Mouse (Mus musculus) hindbrain, embryonic 13.5 days (tissue): Measurements from ENCODE around the gene Khdc1a. TPM values are rescaled to one million over a fixed set of nuclear protein-coding genes. Genes with fewer than 3 reads are reported as not detected.
"Not testable (repeated sequence)": the region's sequence is repeated elsewhere in the genome, so short reads cannot be mapped to it uniquely, and the experiment has no call there.

Experiments used
- ATAC-seq: fragments of 200-750 bp; cut with Nextera tagmentation; 2 replicates; pipeline ENCODE4 v1.8.0; 2017; ENCODE audit warnings: moderate TSS enrichment; ENCODE audit not compliant: low FRiP score
- H3K27ac ChIP-seq: fragments of 300-500 bp; sonication (generic); 2 replicates; pipeline ENCODE4 v1.5.1; 2015; ENCODE audit warnings: inconsistent platforms, mild to moderate bottlenecking, moderate library complexity
- H3K27me3 ChIP-seq: fragments of 300-500 bp; sonication (generic); 2 replicates; pipeline ENCODE4 v1.6.1; 2015; ENCODE audit warnings: mild to moderate bottlenecking, inconsistent platforms
- H3K36me3 ChIP-seq: fragments of 300-500 bp; sonication (generic); 2 replicates; pipeline ENCODE4 v1.6.1; 2015; ENCODE audit warnings: mild to moderate bottlenecking, inconsistent platforms
- H3K4me1 ChIP-seq: fragments of 300-500 bp; sonication (generic); replicated peaks from 2 replicates; pipeline ENCODE4 v1.6.1; 2015; ENCODE audit warnings: inconsistent platforms
- H3K4me2 ChIP-seq: fragments of 300-500 bp; sonication (generic); 2 replicates; pipeline ENCODE4 v1.6.1; 2015; ENCODE audit warnings: inconsistent platforms, mild to moderate bottlenecking, moderate library complexity
- H3K4me3 ChIP-seq: fragments of 300-500 bp; sonication (generic); 2 replicates; pipeline ENCODE4 v1.5.1; 2015; ENCODE audit warnings: mild to moderate bottlenecking, inconsistent platforms
- H3K9ac ChIP-seq: fragments of 300-500 bp; sonication (generic); 2 replicates; pipeline ENCODE4 v1.6.1; 2015; ENCODE audit warnings: mild to moderate bottlenecking, inconsistent platforms
- H3K9me3 ChIP-seq: fragments of 300-500 bp; sonication (generic); 2 replicates; pipeline ENCODE4 v1.6.1; 2016; ENCODE audit warnings: inconsistent platforms
- WGBS: fragments of 180-500 bp; shearing (Covaris S2); methylation state at CpG from one replicate; pipeline ENCODE4 v1.1.7; 2015; 5-methylcytosine and 5-hydroxymethylcytosine counted together
- polyA plus RNA-seq: library from polyadenylated mRNA; unstranded; fragments of >200 nt; fragmentation: Nextera tagmentation; extraction: Ambion mirVana; gene quantifications from 2 replicates; pipeline ENCODE4 v1.2.1, GENCODE M21; 2015

The Khdc1a gene
- not detected in 2 replicates for polyA plus RNA-seq

- no peaks in the 10 kb centered on the region for H3K27me3 ChIP-seq
- H3K9ac ChIP-seq, result no peak within 1 kb of the TSS
- H3K27ac ChIP-seq, result no peak within 1 kb of the TSS
- no peaks in the 10 kb centered on the region for H3K4me1 ChIP-seq
- H3K4me3 ChIP-seq, result no peak within 1 kb of the TSS
- H3K4me2 ChIP-seq, result no peak within 1 kb of the TSS
- no peaks in the 10 kb centered on the region for H3K36me3 ChIP-seq
- WGBS, result 74% methylated on average over 2 of the region's 2 CpGs
- ATAC-seq, result no peak
- no peaks in the 10 kb centered on the region for H3K9me3 ChIP-seq
Measured at GRCm38 (mm10) chr1:21349341-21349740, at the start of gene Khdc1a. Gene Khdc1a, plus strand, starts transcription at chr1:21349641.

- Histone ChIP-seq H3K27ac (no peak overlapping the region), H3K4me1 (no peaks in the 10 kb centered on the region), H3K9me3 (no peaks in the 10 kb centered on the region), H3K4me2 (no peak overlapping the region), H3K36me3 (no peaks in the 10 kb centered on the region), H3K27me3 (no peaks in the 10 kb centered on the region), H3K4me3 (no peak overlapping the region), H3K9ac (no peak overlapping the region)
- WGBS, result 58% methylated on average over 3 of the region's 3 CpGs
- ATAC-seq, result no peak
Measured at GRCm38 (mm10) chr1:21299826-21300225, 49.6 kb upstream of the Khdc1a start.

GRCm38 (mm10) chr1:21301686-21302085 lies 47.8 kb upstream of the Khdc1a start:
- ATAC-seq, result no peak
- H3K4me1 ChIP-seq, result no peaks in the 10 kb centered on the region
- H3K4me2 ChIP-seq, result no peak overlapping the region
- no peak overlapping the region for H3K4me3 ChIP-seq
- no peaks in the 10 kb centered on the region for H3K27me3 ChIP-seq
- H3K9me3 ChIP-seq, result no peaks in the 10 kb centered on the region
- H3K27ac ChIP-seq, result no peak overlapping the region
- H3K9ac ChIP-seq, result no peak overlapping the region
- H3K36me3 ChIP-seq, result no peaks in the 10 kb centered on the region
- 88% methylated on average over 3 of the region's 3 CpGs for WGBS

- Histone ChIP-seq H3K36me3 (no peaks in the 10 kb centered on the region), H3K27ac (no peak overlapping the region), H3K9me3 (no peaks in the 10 kb centered on the region), H3K27me3 (no peaks in the 10 kb centered on the region), H3K4me2 (no peak overlapping the region), H3K4me3 (no peak overlapping the region), H3K9ac (no peak overlapping the region), H3K4me1 (no peaks in the 10 kb centered on the region)
- WGBS, result 85% methylated on average over 3 of the region's 3 CpGs
- no peak for ATAC-seq
Measured at GRCm38 (mm10) chr1:21304174-21304573, 45.3 kb upstream of the Khdc1a start.

GRCm38 (mm10) chr1:21304646-21305045 lies 44.8 kb upstream of the Khdc1a start:
- H3K27me3 ChIP-seq, result no peaks in the 10 kb centered on the region
- H3K9ac ChIP-seq, result no peak overlapping the region
- no peaks in the 10 kb centered on the region for H3K9me3 ChIP-seq
- no peak for ATAC-seq
- H3K4me1 ChIP-seq, result no peaks in the 10 kb centered on the region
- no peaks in the 10 kb centered on the region for H3K36me3 ChIP-seq
- H3K4me3 ChIP-seq, result no peak overlapping the region
- no peak overlapping the region for H3K4me2 ChIP-seq
- no peak overlapping the region for H3K27ac ChIP-seq
- WGBS, result 90% methylated on average over 4 of the region's 4 CpGs

- Histone ChIP-seq H3K4me1 (no peaks in the 10 kb centered on the region), H3K27ac (no peak overlapping the region), H3K4me3 (no peak overlapping the region), H3K36me3 (no peaks in the 10 kb centered on the region), H3K9me3 (no peaks in the 10 kb centered on the region), H3K27me3 (no peaks in the 10 kb centered on the region), H3K9ac (no peak overlapping the region), H3K4me2 (no peak overlapping the region)
- ATAC-seq, result no peak
- WGBS, result 93% methylated on average over 3 of the region's 3 CpGs
Measured at GRCm38 (mm10) chr1:21305443-21305842, 44.0 kb upstream of the Khdc1a start.

- 98% methylated on average over 2 of the region's 2 CpGs for WGBS
- Histone ChIP-seq H3K27me3 (no peaks in the 10 kb centered on the region), H3K27ac (no peak overlapping the region), H3K4me2 (no peak overlapping the region), H3K9ac (no peak overlapping the region), H3K4me3 (no peak overlapping the region), H3K36me3 (no peaks in the 10 kb centered on the region), H3K9me3 (no peaks in the 10 kb centered on the region), H3K4me1 (no peaks in the 10 kb centered on the region)
- ATAC-seq, result no peak
Measured at GRCm38 (mm10) chr1:21314336-21314735, 35.1 kb upstream of the Khdc1a start.

- no peak overlapping the region for H3K27ac ChIP-seq
- H3K9ac ChIP-seq, result no peak overlapping the region
- 97% methylated on average over 2 of the region's 2 CpGs for WGBS
- no peaks in the 10 kb centered on the region for H3K36me3 ChIP-seq
- ATAC-seq, result no peak
- no peaks in the 10 kb centered on the region for H3K4me1 ChIP-seq
- H3K4me2 ChIP-seq, result no peak overlapping the region
- no peaks in the 10 kb centered on the region for H3K27me3 ChIP-seq
- H3K9me3 ChIP-seq, result no peaks in the 10 kb centered on the region
- H3K4me3 ChIP-seq, result no peak overlapping the region
Measured at GRCm38 (mm10) chr1:21315756-21316155, 33.7 kb upstream of the Khdc1a start.

- Histone ChIP-seq H3K9me3 (no peaks in the 10 kb centered on the region), H3K4me1 (no peaks in the 10 kb centered on the region), H3K36me3 (no peaks in the 10 kb centered on the region), H3K4me3 (no peak overlapping the region), H3K27me3 (no peaks in the 10 kb centered on the region), H3K27ac (no peak overlapping the region), H3K4me2 (no peak overlapping the region), H3K9ac (no peak overlapping the region)
- 83% methylated on average over 2 of the region's 2 CpGs for WGBS
- no peak for ATAC-seq
Measured at GRCm38 (mm10) chr1:21316305-21316704, 33.1 kb upstream of the Khdc1a start.

- H3K9ac ChIP-seq, result no peak overlapping the region
- H3K4me1 ChIP-seq, result no peaks in the 10 kb centered on the region
- no peak for ATAC-seq
- H3K4me3 ChIP-seq, result no peak overlapping the region
- no peaks in the 10 kb centered on the region for H3K36me3 ChIP-seq
- H3K27ac ChIP-seq, result no peak overlapping the region
- H3K4me2 ChIP-seq, result no peak overlapping the region
- H3K9me3 ChIP-seq, result no peaks in the 10 kb centered on the region
- no peaks in the 10 kb centered on the region for H3K27me3 ChIP-seq
Measured at GRCm38 (mm10) chr1:21318202-21318601, 31.2 kb upstream of the Khdc1a start.

- H3K4me2 ChIP-seq, H3K27ac ChIP-seq, H3K36me3 ChIP-seq, ATAC-seq, H3K4me3 ChIP-seq, H3K9ac ChIP-seq, H3K9me3 ChIP-seq, H3K27me3 ChIP-seq, H3K4me1 ChIP-seq: not testable (repeated sequence)
- WGBS, result 94% methylated on average over 5 of the region's 5 CpGs
Measured at GRCm38 (mm10) chr1:21320271-21320670, 29.2 kb upstream of the Khdc1a start.

- Histone ChIP-seq H3K4me1 (no peaks in the 10 kb centered on the region), H3K27me3 (no peaks in the 10 kb centered on the region), H3K4me2 (no peak overlapping the region), H3K4me3 (no peak overlapping the region), H3K9me3 (no peaks in the 10 kb centered on the region), H3K36me3 (no peaks in the 10 kb centered on the region), H3K9ac (no peak overlapping the region), H3K27ac (no peak overlapping the region)
- 97% methylated on average over 1 of the region's 1 CpGs for WGBS
- ATAC-seq, result no peak
Measured at GRCm38 (mm10) chr1:21321656-21322055, 27.8 kb upstream of the Khdc1a start.

GRCm38 (mm10) chr1:21323996-21324574 lies 25.4 kb upstream of the Khdc1a start:
- no peak overlapping the region for H3K4me3 ChIP-seq
- no peak for ATAC-seq
- WGBS, result 20% methylated on average over 1 of the region's 1 CpGs

More at GRCm38 (mm10) chr1:21323996-21324574, 25.4 kb upstream of the Khdc1a start:
- Histone ChIP-seq H3K27ac (no peak overlapping the region), H3K27me3 (no peaks in the 10 kb centered on the region), H3K36me3 (no peaks in the 10 kb centered on the region), H3K4me1 (no peaks in the 10 kb centered on the region), H3K9ac (no peak overlapping the region), H3K9me3 (no peaks in the 10 kb centered on the region), H3K4me2 (no peak overlapping the region)
